Mouse (Mus musculus) neural tube, postnatal 0 days (tissue): ENCODE results near the gene Grcc10. TPM values are rescaled to one million over a fixed set of nuclear protein-coding genes. Genes with fewer than 3 reads are reported as not detected.

Source experiments
- microRNA counts: library from miRNA; unstranded; fragments of <30 nt; microRNA quantifications from one replicate; lab custom pipeline; 2015
- microRNA-seq: library from miRNA; unstranded; fragments of <30 nt; microRNA quantifications from one replicate; pipeline ENCODE4, GENCODE M21; 2016
- polyA plus RNA-seq: library from polyadenylated mRNA; unstranded; fragments of >200 nt; fragmentation: Nextera tagmentation; extraction: Ambion mirVana; gene quantifications from 2 replicates; pipeline ENCODE4 v1.2.1, GENCODE M21; 2015

The Grcc10 gene
- 676 and 680 TPM in 2 replicates for polyA plus RNA-seq

DNA sequence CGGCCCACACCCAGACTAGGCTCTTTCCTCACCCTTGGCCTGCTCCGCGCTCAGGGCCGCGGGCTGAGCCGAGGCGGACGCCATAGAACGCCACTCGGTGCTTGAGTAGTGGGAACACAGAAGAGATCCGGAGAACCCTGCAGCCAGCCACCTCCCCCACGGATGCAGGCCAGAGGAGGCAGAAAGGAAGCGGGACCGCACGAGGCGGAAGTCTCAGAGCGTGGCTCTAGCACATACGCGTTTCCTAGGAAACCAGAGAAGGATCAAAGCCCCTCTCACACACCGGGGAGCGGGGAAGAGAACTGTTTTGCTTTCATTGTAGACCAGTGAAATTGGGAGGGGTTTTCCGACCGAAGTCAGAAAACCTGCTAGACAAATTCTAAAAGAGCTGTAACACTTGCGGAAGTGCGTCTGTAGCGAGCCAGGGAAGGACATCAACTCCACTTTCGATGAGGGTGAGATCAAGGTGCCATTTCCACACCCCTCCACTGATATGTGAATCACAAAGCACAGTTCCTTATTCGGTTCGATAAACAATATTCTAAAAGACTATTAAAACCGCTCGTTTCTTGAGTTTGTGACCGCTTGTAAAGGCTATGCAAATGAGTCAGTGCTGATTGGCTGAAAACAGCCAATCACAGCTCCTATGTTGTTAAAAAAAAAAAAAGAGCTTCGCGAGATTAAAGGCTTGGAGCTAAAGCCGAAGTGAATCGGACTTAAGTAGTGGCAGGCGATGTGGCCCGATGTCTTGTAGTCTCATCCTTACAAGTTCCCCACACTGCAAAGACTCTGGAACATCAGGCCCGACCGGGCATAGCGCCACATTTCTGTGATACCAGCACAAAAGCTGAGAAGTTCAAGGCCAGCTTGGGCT lies at the start of gene Grcc10:
TSS of gene Grcc10 (minus strand) at position 487 of the 874 bp plus-strand sequence.

DNA sequence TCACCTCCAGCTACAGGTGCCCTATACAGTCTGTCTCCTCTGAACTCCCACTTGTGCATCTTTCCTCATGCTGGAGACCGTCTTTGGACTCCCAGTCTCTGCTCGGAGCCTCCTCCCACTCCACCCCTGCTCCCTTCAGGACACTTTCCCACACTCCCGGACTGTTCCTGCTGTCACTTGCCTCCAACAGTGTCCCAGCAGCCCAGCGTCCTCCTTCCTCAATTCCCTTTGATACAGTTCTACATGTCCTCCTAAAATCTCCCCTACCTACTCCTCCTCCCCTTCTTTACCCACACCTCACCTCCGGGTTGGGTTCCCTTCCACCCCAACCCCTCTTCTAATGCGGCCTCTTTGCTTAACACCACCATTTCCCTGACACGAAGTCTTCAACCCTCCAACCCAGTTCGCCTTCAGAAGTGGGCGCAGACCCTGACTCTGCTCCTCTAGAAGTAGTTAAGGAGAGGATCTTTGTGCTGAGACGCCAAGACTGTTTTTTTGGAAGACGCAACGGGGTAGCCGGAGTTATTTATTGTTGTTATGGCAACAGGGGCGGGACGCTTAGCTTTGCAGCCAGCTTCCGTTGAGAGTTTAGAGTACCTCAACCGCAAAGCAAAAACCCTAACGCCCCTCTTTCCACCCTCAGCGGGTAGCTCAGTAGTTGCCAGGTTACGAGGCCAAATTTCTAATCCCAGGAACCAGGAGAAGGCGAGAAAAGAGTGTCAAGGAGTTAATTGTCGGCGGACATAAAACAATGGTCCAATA lies 38.2 kb upstream of the Grcc10 start, which contains the start of gene Lrrc23:
TSS of gene Lrrc23 (minus strand) at position 506 of the 762 bp plus-strand sequence.

DNA sequence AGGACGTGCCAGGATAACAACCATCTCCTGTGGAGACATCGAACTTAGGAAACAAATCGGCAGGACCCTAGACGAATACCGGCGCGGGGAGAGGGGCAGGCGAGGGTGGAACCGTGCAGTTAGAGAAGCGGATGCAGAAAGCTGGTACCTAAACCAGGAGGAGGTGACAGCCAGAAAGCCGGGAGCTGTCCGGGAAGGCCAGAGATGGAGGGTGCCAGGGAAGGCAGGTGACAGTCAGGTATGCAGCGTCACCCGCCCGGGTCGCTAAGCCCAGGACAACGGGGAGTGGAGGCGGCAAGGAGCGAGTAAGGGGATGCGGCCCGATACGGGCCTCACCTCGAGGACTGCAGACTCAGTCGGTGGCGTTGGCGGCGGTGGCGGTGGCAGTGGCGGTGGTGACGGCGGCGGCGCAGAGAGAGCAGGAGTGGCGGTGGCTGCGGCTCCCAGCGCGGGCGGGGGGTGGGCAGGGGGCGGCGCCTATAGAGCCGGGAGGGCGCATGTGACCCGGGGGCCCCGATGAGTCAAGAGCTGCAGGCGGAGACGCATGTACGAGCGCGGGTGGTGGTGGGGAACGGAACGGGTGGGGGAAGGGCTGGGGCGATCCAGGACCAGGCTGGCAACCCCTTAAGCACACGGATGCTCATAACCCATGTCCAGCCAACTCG lies 28.1 kb upstream of the Grcc10 start, which contains the start of gene Eno2:
TSS of gene Eno2 (minus strand) at position 573 of the 665 bp plus-strand sequence.

DNA sequence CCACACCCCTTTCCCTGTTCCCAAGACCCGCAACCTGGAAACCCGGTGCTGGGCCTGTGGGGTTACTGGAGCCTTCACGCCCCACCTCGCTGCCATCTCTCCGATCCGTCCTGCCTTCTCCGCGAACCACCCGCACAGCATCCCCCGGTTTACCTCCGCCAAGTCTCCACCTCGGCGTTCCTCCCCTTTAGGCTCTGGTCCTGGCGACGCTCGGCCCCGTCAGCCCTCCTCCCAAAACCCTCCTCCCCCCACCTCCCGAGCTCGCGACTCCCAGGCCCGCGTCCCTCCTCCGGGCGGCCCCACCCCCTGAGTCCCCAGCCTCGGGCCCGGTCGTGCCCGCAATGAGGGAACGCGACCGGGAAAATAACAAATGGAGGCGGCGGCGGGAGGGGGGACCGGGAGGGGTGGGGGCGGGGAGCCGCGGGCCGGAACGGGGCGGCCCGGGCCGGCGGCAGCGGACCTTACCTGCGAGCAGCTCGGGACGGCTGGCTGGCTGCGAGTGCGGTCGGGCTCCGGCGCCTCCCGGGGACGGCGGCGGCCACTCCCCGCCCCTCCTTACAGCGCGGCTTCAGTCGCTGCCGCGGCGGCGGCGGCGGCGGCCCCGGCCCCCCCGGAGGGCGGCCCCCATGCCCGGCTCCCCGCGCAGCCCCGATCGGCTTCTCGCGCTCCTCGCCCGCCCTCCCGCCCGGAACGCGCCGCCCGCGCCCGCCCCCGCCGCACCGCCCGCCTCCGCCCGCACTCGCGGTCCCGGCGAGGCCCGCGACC lies 14.8 kb upstream of the Grcc10 start, which contains the start of the genes Gm45234 and Atn1:
TSS of gene Gm45234 (minus strand) at position 191 of the 765 bp plus-strand sequence.
TSS of gene Atn1 (minus strand) at position 694 of the 765 bp plus-strand sequence.

DNA sequence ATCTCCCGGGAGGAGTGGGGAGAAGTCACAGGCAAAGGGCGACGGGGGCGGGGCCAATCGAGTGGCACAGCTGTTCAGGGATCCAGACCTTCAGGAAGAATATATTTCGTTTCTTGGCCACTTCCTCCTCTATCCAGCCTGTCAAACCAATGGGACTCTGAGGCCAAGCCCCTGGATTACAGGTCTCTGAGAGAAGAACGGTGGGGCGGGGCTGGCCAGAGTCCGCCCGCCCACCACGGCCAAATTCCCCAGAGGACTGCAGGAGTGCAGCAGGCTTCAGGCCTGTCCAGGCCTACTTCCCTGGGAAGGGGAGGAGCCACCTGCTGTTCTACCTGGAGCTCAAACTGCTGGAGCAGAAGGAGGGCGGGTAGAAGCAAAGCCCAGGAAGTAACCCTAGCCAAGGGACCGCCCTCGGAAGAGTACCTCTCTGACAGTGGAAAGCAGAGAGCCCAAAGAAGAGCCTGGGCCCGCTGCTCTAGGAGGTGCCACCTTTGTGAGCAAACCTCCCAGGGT lies 2.6 kb downstream of the Grcc10 start, which contains the start of gene Ptpn6:
TSS of gene Ptpn6 (minus strand) at position 204 of the 513 bp plus-strand sequence.

DNA sequence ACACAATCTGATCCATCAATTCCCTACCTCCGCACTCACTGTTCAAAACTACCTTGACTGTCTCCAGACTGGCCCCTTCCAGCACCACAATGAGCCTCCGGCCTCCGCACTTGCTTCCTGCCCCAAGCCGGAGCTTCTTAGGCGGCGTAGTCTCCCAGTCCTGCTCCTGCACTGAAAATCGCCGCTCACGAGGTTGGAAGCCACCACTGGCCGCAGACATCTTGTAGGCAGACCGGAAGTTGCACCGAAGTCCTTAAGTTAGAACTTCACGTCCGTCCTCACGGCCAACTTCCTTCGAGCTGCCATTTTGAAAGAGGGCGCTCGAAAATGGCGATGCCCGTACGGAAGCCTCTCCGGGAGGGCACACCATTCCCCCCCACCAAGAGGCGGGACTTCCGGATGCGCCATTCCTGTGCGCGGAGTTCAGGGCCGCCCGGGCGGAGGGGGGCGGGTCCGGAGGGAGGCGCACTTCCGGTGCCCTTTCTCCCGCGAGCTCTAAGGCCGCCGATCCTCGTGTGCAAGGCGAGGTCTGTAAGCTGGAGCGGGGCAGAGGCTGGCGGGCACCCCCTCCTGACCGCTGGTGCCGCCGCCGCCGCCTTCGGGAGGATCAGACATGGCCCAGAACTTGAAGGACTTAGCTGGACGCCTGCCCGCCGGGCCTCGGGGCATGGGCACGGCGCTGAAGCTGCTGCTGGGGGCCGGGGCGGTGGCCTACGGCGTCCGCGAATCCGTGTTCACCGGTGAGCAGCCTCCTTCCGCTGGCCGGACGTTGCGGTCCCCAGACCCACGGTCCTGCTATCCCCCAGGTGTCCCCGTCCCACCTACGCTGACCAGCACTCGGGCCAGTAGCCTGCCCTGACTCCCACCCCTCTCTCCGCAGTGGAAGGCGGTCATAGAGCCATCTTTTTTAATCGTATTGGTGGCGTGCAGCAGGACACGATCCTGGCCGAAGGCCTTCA lies 29.1 kb downstream of the Grcc10 start, which contains the start of the genes Emg1 and Phb2:
TSS of gene Emg1 (minus strand) at position 355 of the 959 bp plus-strand sequence.
TSS of gene Phb2 (plus strand) at position 513 of the 959 bp plus-strand sequence.

MicroRNA genes within 50 kb of the gene (microRNA counts, 519-probe panel; counts per million panel counts)
- microRNA mmu-miR-141 (lab: Ali Mortazavi, UCI), result 40.5 counts per million
- microRNA mmu-miR-200c (lab: Ali Mortazavi, UCI), result 40.5 counts per million

Small RNAs within 50 kb of the gene (microRNA-seq; reads per million reads assigned to microRNA genes)
- gene Mir141 (1.2 reads per million), gene Mir200c (10.7 reads per million, percentile 22 among the genes with 10 or more reads in this experiment)

Other genes with a start within 250 kb of the Grcc10 start
- gene C1rl, start 248.3 kb downstream of the Grcc10 start, polyA plus RNA-seq, result 0.32 and 0.73 TPM in 2 replicates
- 0.75 and 1.2 TPM in 2 replicates for gene C1ra, start 229.0 kb downstream of the Grcc10 start, polyA plus RNA-seq
- 0.99 and 1.5 TPM in 2 replicates for gene C1s1, start 199.0 kb downstream of the Grcc10 start, polyA plus RNA-seq
- gene C1rb, start 171.1 kb downstream of the Grcc10 start, polyA plus RNA-seq, result not detected in 2 replicates
- 0.12 and 0.20 TPM in 2 replicates for gene C1s2, start 105.3 kb downstream of the Grcc10 start, polyA plus RNA-seq
- 45.6 and 52.8 TPM in 2 replicates for gene Lpcat3, start 78.3 kb downstream of the Grcc10 start, polyA plus RNA-seq
- gene Emg1, start 29.2 kb downstream of the Grcc10 start, polyA plus RNA-seq, result 88.4 and 88.9 TPM in 2 replicates
- 264 and 265 TPM in 2 replicates for gene Phb2, start 29.0 kb downstream of the Grcc10 start, polyA plus RNA-seq
- gene Ptpn6, start 2.7 kb downstream of the Grcc10 start, polyA plus RNA-seq, result 5.6 and 6.0 TPM in 2 replicates
- gene Gm45234, start 14.6 kb upstream of the Grcc10 start, polyA plus RNA-seq, result not detected in 2 replicates
- gene Atn1, start 15.2 kb upstream of the Grcc10 start, polyA plus RNA-seq, result 26.7 and 29.5 TPM in 2 replicates
- 305 and 307 TPM in 2 replicates for gene Eno2, start 28.3 kb upstream of the Grcc10 start, polyA plus RNA-seq
- 2.4 and 3.0 TPM in 2 replicates for gene Lrrc23, start 38.4 kb upstream of the Grcc10 start, polyA plus RNA-seq
- 10.3 and 10.9 TPM in 2 replicates for gene Spsb2, start 67.3 kb upstream of the Grcc10 start, polyA plus RNA-seq
- gene Tpi1, start 72.9 kb upstream of the Grcc10 start, polyA plus RNA-seq, result 467 and 484 TPM in 2 replicates
- 154 and 171 TPM in 2 replicates for gene Usp5, start 88.1 kb upstream of the Grcc10 start, polyA plus RNA-seq
- 18.2 and 21.2 TPM in 2 replicates for gene Cdca3, start 88.2 kb upstream of the Grcc10 start, polyA plus RNA-seq
- gene Gnb3, start 98.9 kb upstream of the Grcc10 start, polyA plus RNA-seq, result 0.22 and 0.38 TPM in 2 replicates
- 16.8 and 19.6 TPM in 2 replicates for gene P3h3, start 116.4 kb upstream of the Grcc10 start, polyA plus RNA-seq
- gene Gpr162, start 122.6 kb upstream of the Grcc10 start, polyA plus RNA-seq, result 35.3 and 42.6 TPM in 2 replicates
- 0.15 TPM in 1 of 2 replicates, not detected in the other for gene Cd4, start 146.8 kb upstream of the Grcc10 start, polyA plus RNA-seq
- 3.1 and 5.2 TPM in 2 replicates for gene Lag3, start 170.3 kb upstream of the Grcc10 start, polyA plus RNA-seq
- 932 TPM in 2 replicates for gene Ptms, start 178.7 kb upstream of the Grcc10 start, polyA plus RNA-seq
- 685 and 704 TPM in 2 replicates for gene Mlf2, start 190.0 kb upstream of the Grcc10 start, polyA plus RNA-seq
- gene Cops7a, start 224.2 kb upstream of the Grcc10 start, polyA plus RNA-seq, result 111 and 114 TPM in 2 replicates